Mouse (Mus musculus): Measurements from ENCODE around the gene Dnase2b.

The Dnase2b gene

DNA sequence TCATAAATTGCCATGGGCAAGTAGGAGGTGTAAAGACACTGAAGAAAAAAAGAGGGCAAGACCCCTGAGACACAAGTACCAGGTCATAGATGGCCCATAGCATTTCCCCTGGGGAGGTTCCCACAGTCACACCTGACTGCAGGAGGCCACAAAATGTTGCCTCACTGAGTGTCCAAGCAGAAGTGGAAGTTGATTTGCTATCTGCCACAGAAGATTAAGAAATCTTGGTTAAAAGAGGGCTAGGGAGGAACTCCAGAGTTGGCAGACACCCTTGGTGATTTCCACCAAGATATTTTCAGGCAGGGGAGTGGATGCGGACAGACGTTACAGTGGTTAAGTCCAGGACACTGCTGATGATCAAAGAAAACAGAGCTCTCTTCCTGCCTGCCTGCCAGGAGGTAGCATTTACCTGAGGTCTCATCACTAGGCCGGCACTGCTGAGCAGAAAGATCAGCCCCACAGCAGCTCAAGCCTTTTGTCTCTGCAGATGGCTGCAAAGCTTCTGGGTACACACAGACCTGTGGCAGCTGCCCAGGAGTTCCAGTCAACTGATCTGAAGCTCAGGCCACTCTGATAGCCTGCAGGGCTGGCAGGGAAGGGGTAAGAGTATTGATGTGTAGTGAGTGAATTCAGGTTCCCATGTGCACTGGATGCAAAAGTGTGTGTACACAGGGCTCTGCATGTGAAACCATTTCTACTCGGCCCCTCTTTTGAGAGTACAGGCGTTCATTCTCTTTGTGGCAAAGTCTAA, 1.3 kb upstream of the Dnase2b start:
- DNase-seq (ENCODE audit: low read depth, low spot score) = no peak

DNA sequence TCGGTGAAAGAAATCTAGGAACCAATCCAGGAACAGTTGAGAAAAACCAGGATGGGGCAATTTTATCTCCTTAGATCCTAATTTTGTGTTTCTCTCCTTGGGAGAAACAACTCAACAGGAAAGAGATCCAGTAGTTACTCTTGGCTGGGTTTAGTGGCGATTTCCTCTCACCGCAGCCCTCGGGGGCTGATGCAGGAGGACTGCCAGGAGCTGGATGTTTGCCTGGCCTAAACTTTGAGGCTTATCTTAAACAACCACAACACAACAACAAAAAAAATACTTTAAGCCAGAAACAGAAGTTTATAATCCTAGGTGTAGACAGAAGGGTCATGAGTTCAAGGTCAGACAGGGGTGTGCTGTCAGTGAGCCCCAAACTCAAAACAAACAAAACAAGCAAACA, 3.6 kb downstream of the Dnase2b start:
- DNase-seq (ENCODE audit: low read depth, low spot score) = no peak

DNA sequence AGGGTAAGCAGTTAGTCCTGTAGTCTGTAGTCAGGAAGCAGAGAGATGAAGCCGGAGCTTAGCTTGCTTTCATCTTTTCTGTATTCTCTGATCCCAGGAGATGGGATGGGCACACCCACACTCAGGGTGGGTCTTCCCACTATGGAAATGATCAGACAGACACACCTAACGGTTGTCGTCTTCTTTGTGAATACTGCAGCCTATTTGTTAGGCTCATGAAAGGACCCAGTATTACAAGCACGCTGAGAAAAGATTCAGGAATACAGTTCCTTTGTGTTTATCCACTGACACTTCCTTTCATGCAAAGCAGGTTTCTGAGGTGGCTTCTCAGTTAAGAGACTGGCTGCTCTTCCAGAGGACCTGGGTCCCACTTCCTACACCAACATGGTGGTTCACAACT, 4.1 kb downstream of the Dnase2b start:
- no peak for DNase-seq (ENCODE audit: low read depth, low spot score)

DNA sequence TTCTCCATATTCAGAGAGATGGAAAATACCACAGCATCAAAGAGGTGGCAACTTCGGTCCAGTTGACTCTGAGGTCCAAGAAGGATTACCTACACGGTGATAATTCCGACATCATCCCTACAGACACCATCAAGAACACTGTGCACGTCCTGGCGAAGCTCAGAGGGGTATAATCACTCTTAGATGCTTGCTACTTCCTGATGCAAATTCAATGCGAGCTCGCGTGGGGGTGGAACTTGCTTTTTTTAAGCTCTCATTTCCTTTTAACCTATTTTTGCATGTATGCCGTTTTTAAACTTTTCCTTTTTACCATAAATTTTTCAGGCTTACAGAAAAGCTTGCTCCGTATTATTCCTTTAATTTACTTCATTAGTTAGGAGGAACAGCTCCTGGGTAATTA, 5.1 kb downstream of the Dnase2b start:
- no peak for DNase-seq (ENCODE audit: low read depth, low spot score)

DNA sequence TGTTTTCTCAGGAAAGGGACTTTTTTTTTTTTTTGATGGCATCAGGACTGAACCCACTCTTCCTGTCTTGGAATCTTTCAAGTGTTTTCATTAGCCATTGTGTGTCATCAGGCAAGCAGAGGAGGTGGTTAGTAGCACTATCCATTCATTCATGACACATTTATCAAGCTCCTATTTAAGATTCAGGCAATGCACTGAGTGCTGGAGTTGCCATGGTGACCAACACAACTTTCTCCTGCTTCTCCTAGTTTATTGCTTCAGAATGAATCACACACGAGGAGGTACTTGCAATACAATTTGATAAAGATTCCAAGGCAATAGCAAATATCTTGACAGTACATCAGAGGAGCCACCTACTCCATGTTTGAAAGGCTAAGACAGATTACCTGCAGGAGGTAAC, 8.0 kb downstream of the Dnase2b start:
- DNase-seq (ENCODE audit: low read depth, low spot score) = no peak

DNA sequence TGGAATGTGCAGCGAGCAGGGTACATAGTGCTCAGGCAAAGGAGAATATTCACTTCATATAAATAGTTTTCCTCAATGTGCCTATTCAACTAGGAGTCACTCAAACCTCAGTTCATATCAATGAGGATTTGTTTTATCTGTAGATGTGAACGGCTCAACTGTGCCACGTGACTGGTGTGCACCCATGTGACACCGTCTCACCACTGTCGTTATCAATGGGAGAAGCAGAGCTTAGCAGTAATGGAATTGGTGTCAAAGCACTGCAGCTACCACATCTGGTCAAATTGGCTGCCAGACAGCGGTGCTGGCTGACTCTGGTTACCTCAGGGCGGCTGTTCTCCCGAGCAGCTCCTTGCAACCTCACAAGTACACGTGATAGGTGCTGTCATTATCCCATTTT, 10.7 kb downstream of the Dnase2b start:
- DNase-seq (ENCODE audit: low read depth, low spot score) = no peak

DNA sequence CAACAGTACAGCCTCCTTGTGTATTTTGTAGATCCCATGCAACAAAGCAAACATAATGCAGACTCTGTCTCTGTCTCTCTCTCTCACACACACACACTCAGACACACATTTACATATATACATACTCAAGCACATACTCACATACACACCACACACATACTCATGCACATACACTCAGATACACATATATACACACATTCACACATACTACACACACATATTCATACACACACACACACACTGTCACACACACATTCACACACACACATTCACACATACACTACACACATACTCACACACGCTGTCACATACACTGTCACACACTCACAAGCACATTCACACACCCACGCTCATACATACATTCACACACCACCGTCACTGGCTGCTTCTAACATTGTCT, 12.9 kb downstream of the Dnase2b start:
- no peak for DNase-seq (ENCODE audit: low read depth, low spot score)

DNA sequence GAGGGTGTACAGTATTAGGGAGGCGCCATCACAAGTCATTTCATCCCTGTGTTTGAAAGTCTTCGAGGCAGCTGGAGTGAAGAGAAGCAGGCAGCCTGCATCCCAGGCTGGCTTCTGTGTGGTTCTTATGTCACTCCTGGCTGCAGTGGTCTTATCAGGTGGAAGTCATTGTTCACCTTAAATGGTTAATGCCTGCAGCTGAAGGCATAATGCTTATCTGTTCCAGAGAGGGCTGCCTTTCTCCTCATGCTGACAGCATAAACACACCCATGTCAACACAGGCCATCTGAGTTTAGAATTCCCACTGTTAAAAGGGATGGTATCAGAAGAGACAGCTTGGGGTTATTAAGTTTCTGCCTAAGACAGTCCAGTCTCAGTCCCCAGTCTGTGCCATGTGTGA, 14.2 kb downstream of the Dnase2b start:
- DNase-seq (ENCODE audit: low read depth, low spot score) = no peak

DNA sequence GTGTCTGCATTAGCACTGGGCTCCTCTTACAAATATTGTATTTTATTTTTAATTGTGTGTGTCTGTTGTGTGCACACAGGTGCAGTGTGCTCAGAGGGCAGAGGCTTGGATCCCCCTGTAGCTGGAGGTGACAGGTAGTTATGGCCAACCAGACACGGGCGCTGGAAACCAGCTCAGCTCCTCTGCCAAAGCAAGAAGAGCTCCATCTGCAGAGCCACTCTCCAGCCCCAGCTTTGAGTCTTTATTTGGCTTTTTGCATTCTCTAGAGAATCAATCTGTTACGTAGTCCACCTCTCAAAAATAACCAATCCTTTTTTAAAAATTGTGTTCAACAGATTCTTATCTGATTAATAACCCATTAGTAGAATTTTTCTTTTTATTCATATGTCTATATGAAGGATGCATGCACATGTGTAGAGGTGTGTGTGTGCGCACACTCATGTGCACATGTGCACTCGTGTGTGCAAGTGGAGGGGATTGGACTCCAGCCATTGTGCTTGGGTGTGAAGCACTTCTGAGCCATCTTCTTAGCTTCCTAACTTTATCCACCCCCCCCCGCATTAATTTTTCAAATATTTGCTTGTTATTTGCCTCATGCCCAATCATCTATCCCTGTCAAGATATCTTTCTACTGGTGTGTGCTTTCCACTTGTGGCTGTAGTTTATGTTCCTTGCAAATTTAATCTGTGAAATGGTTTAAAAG, 16.0 kb downstream of the Dnase2b start:
- no peak for DNase-seq (ENCODE audit: low read depth, low spot score)

DNA sequence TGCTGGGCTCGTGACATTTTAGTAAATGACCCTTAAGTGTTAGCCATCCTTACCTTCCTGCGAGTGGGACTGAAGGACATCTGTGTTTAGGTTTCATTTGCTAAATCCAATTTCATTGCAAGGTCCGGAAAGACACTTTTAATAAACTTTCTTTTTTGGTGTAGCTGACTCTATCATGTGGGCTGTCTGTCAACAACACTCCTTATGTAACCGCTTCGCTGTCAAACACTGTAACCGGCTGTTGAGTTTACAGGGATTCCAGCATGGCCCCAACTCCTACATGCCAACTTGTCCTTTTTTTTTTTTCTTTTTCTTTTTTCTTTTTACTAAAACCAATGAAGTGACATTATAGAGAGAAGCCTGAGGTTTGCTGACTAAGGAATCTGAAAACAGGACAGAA, 17.0 kb downstream of the Dnase2b start:
- DNase-seq (ENCODE audit: low read depth, low spot score) = no peak

DNA sequence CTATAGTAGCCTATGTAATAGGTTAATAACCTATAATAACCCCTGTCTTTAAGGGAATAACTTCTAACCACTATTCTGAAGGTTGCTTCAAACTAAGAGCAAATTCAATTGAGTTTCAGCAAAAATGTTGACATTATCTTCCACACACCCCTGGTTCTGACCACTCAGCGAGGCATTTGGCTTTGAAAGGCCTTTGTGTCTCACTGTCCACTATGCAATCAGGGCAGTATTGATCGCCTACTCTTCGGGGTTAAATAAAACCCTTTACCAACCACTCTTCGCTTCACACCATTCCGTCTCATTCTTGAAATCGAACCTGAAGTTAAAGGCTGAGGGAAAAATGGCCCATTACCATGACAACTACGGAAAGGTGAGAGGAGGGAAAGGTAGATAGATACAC, 18.5 kb downstream of the Dnase2b start:
- DNase-seq (ENCODE audit: low read depth, low spot score) = no peak

DNA sequence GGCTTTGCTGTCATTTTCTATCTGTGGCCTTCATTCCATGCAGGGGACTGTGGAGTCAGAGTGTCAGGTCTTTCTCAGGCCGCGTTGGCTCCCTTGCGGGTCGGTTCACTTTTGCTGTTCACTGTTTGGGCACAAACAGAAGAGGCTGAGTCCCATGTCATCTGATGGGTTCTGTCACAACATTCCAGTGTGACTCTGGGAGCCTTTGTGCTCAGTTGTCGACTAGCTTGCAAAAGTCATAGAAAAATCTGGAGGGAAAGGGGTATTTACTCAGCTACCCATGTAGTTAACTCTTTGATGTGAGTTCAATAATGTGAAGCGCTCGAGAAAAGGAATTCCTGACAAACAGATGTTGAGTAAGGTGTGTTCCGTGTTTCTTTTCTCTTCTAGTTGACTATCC, 19.0 kb downstream of the Dnase2b start:
- DNase-seq (ENCODE audit: low read depth, low spot score) = no peak

DNA sequence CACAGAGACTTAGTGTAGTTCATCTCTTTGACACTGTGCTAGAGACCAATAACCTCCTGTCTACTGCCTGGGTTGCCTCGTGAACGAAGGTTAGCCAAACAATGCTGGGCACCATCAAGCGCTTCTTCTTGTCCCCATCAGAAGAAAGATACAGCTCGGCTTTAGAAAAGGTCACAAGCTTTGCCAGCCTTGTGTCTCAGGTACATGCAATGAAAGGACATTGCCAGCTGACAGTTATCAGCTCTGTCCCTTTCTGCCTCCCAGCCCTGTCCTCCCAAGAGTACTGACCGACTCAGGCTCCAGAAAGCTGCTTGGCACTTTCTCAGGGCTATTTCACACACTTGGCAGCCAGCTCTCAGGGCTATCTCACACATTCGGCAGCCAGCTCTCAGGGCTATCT, 20.0 kb downstream of the Dnase2b start:
- DNase-seq (ENCODE audit: low read depth, low spot score) = no peak

DNA sequence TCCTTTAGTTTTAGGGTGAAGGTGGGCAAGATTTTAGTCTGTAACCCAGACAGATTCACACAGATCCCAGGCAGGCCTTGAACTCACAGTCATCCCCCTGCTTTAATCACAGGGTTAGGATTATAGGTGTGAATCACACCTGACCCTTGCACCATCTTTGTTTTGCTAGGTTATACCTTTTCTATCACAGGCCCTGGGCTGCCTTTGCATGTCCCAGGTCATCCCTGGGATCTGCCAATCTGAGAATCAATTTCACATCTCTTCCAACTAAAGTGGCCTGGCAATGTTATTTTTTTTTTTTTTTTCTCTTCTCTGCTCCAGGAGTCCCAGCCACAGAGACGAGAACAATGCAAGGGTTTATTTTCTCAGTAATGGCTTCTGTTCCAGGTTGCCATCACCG, 23.8 kb downstream of the Dnase2b start:
- no peak for DNase-seq (ENCODE audit: low read depth, low spot score)

DNA sequence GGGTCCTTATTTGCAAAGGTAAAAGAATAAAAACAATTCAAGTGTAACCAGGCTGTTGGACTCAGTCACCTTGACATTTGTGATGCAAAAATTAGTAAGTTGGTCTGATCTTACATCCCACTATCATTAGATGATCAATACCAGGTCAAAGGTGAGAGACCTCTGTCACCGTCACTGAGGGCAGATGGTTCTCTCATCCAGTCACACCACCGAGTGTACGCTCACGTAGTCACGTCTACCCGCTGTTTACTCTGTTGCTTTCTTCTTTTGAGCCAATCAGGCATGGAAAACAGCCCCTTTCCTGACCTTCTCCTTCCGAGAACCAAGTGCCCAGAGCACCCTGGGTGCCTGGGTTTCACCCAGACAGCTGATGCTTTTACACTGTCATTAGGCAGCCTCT, 24.2 kb downstream of the Dnase2b start:
- no peak for DNase-seq (ENCODE audit: low read depth, low spot score)

DNA sequence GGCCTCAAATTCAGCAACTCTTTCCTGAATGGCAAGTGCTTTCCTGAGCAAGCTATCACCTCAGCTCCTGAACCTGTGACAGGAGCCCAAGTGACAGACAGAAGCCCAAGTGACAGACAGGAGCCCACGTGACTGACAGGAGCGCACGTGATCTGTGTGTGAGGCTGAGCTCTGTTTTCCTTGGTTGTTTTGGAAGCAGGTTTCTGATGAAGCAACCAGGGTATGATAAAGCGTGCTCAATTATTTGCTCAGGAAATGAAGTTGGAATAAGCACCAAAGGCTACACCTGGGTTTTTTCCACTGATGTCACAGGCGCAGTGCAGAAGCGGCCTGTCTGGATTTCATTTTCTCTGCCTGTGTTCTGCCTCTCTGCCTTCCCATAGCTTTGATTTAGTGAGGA, 25.9 kb downstream of the Dnase2b start:
- DNase-seq (ENCODE audit: low read depth, low spot score) = no peak

DNA sequence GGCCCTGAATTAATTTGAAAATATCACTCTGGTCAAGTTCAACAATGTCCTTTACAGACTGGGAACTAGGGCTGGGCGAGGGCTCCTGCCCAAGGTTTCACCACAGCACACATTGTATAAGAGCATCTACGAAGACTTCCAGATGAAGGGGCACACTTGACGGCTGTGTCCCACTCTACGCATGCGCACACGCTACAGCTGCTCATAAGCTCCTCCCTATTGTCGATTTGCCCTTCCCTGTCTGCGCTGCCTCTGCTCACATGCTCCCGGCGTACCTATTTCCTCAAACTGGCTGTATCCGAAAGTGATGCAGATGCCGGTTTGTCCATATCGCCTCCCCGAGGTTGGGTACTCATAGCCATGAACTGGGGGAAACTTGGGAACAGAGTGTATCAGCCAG, 28.8 kb downstream of the Dnase2b start:
- DNase-seq (ENCODE audit: low read depth, low spot score) = no peak

DNA sequence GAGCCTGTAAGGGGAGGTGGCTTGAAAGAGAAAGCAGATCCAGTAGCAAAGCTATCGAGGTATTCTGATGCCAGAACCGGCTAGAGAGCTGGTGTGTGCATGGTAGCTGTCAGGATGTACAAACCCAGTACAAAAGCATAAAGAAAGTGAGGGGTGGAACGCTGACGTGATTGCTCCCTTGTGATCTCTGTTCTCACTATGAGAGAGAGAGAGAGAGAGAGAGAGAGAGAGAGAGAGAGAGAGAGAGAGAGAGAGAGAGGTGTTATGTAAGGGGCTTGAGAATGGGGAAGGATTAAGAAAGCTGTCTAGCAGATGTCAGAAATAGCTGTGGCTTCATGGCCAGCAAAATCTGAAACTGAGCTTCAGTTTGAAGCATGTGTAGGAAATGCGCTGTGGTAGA, 31.5 kb downstream of the Dnase2b start:
- peak; percentile 50 for DNase-seq (ENCODE audit: low read depth, low spot score)

DNA sequence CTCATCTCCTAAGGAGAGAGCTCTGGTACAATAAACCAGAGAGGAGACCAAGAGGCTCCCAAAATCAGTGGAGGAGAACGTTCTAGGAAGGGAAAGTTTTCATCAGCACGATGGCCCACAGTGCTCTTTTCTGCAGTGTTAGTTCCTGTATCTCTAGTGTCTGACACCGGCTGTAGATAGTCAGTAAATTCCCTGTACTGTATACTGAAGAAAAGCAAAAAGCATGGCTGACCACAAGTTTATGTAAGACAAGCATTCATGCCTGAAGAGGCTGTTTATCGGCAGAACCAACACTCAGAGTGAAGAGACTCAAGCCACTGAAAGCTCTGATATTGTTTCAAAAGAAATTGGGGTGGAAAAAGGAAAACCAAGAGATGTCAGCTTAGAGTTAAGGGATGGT, 31.9 kb downstream of the Dnase2b start:
- no peak for DNase-seq (ENCODE audit: low read depth, low spot score)

DNA sequence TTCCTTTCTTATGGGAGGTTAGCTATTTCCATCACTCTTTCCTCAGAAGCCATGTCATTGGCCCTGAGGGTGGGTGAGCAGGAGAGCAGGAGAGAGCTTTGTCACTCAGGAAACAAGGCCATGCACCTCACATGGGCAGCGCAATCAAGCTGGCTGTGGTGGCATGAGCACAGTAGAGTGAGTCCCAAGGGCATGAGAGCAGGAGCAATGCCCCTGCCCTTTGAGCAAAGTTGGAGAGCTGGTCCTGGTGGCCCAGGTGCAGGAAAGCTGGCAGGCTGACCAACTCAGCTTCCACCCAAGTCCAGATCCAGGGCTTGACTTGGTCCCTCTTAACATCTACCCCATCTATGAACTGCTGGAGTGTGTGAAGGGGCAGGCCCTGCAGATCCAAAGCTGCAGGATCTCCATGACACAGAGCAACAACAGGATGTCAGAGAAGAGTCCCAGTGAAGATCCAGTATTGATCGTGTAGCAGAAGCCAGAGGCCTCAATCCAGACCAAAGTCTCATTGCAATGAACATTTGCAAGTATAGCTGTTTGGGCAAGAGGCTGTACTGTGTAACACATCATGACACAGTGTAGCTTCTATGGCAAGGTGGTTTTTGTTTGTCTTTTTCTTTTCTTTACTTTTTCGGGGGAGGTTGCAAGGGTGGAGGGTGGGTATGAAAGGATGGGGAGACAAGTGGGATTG, 35.2 kb downstream of the Dnase2b start:
- DNase-seq (ENCODE audit: low read depth, low spot score) = no peak

DNA sequence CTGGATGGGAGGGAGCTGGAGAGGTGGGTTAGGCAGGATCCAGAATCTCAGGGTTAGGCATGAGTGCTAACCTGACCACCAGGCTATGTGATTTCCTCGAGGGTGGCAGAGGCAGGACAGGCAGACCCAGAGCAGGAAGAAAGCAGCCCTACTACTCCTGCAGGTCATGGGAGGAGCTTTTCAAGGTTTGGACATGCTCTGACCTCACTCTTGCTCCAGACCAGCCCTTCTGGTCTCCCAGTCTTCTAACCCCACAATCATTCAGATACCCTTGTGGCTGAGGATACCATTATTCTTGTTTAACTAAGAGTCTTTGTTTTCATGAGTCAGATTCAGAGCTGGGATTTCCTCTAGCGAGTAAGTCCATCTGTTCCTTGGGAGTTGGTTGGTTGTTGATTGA, 37.8 kb downstream of the Dnase2b start:
- DNase-seq (ENCODE audit: low read depth, low spot score) = no peak

DNA sequence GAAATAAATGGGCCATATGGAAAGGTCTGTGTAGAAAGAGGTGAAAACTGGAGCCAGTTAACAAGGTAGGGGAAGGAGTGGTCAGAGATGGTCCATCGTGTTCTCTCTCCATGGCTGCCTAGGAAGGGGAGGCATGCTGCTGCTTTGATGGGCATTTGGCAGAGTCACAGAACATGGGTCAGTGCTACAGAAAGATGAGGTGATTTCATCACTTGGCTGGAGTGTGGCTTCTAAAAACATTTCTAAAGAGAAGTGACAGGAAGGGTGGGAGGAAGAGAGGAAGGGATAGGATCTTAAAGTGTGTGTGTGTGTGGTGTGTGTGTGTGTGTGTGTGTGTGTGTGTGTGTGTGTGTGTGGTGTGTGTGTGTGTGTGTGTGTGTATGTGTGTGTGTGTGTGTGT, 44.1 kb downstream of the Dnase2b start:
- no peak for DNase-seq (ENCODE audit: low read depth, low spot score)

DNA sequence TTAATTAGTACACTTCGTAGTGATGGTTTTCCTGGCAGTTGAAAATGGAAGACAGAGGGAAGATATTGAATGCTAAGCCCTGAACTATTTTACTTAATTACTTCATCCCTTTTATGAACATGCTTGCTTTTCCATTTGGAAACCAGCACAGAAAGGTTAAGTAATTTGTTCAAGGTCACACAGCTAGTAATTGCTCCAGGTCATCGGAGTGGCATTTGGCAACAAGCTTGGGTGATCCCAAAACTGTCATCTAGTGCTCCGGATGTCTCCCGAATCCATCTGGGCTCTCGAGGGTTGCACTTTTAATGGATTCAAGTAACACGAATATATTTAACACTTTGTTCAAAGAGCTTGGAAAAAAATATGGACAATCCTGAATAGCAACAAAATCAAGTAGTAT, 44.5 kb downstream of the Dnase2b start:
- no peak for DNase-seq (ENCODE audit: low read depth, low spot score)

All from CD4-positive helper T cell, adult 2 months (primary cell).